ENCODE assay signal across 8 mouse cellular contexts in genomic region chr12:54203656-54204045, GRCm38 (mm10). TPM values are rescaled to one million over a fixed set of nuclear protein-coding genes. Genes with fewer than 3 reads are reported as not detected.
DNase-seq lines count a peak whose midpoint lies in the region; ATAC-seq lines count a peak whose summit lies in the region.

Egln3 (minus strand) TSS chr12:54203860.

- peaks cover 40% of the 10 kb centered on the region for H3K4me1 ChIP-seq in megakaryocyte, embryonic 14.5 days

- peak; percentile 88 for ATAC-seq in common myeloid progenitor, adult 5-6 weeks (replicated peaks; ENCODE audit: low read depth, poor library complexity, severe bottlenecking)
- ATAC-seq in inflammation-experienced regulatory T-cells, adult 6 months = peak; percentile 68

- H3K36me3 ChIP-seq in megakaryocyte, embryonic 14.5 days (replicated peaks; ENCODE audit: low read length) = peaks cover 8% of the 10 kb centered on the region

- peak; percentile 94 for DNase-seq in ZHBTc4 (ENCODE audit: low read depth, low spot score)
- DNase-seq in gastrocnemius, postnatal 14 days = peak; percentile 91
- DNase-seq in left cerebral cortex, postnatal 10 days (ENCODE audit: extremely low spot score in 1 of 2, low spot score in 2 of 2) = peak; percentile 45 to 86
- DNase-seq in right cerebral cortex, adult 2 months (ENCODE audit: low spot score in 2 of 2) = peak; percentile 67 to 75
- DNase-seq in urinary bladder, postnatal 10 days (ENCODE audit: low spot score) = peak; percentile 81

- peak within 1 kb of the TSS; percentile 100 for H3K4me3 ChIP-seq in megakaryocyte, embryonic 14.5 days (replicated peaks)

- intact Hi-C loops in gastrocnemius, postnatal 14 days (cut with DNase I; ENCODE audit: low total_unique reads) = no loop called here
- intact Hi-C loops in left cerebral cortex, postnatal 10 days (cut with DNase I) = no loop called here

- no peaks in the 10 kb centered on the region for H3K27me3 ChIP-seq in megakaryocyte, embryonic 14.5 days (replicated peaks)

- peaks cover 3% of the 10 kb centered on the region; the same call in 1 of the 2 replicates for H3K9me3 ChIP-seq in megakaryocyte, embryonic 14.5 days

RNA-seq across cellular contexts. Expression of gene Egln3, which starts in this region (rescaled TPM):
- total RNA-seq in common myeloid progenitor, adult 5-6 weeks (2017) = 18.4 and 30.1 TPM in 2 replicates
- total RNA-seq in gastrocnemius, postnatal 14 days (2021) = 10 to 100 TPM; 14.0 to 14.1 TPM
- polyA plus RNA-seq in inflammation-experienced regulatory T-cells, adult 6 months (2017; shearing (Covaris generic)) = 1 to 10 TPM in 2 of 3 experiments, under 1 TPM in 1; 0.70 to 2.2 (median 2.0) TPM
- 10 to 100 TPM; 12.2 to 13.6 TPM for total RNA-seq in left cerebral cortex, postnatal 10 days (2021)
- 47.6 and 68.3 TPM in 2 replicates for polyA plus RNA-seq in megakaryocyte, embryonic 14.5 days (2012; ENCODE audit: insufficient read depth, low replicate concordance)

Comparison
In these comparisons a context has a peak if more than half of its experiments do, and no peak if none do; other contexts are left out.
1. Peak in every context shown above with its lines: DNase-seq, ATAC-seq and H3K4me3 ChIP-seq.
2. RNA of gene Egln3 (polyA plus RNA-seq): 47.6 to 68.3 TPM in megakaryocyte, embryonic 14.5 days; 0.70 to 2.2 TPM in inflammation-experienced regulatory T-cells, adult 6 months; every median in the first group is over 10 times any median in the second.